10 mouse cellular contexts compared by ENCODE assay signal in the genomic region with DNA sequence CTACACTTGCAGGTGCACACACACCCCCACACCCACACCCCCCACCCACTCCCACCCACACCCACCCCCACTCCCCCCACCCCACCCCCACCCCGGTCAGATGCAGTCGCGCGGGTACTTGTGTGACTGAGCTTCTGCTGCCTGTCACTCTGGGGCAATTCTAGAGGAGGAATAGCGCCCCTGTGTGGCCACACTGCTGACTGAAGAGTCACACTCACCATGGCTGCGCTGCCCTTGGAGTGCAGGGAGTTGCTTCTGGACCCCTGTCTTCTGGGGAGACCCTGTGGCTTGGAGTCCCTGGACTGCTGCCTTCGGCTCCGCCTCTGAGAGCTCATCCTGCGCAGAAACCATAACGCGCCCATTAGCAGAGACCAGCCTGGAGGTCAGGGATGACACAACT. TPM values are rescaled to one million over a fixed set of nuclear protein-coding genes. Genes with fewer than 3 reads are reported as not detected.
DNase-seq lines count a peak whose midpoint lies in the region; ATAC-seq lines count a peak whose summit lies in the region.
"Had no signal": no experiment of that assay in that cellular context is flagged by ENCODE, and none has a peak within 500 bp of the region (broad histone marks: within the 10 kb centered on the region; RNA-seq: fewer than 3 reads in every experiment).

No protein-coding gene starts in this region.

- WGBS in midbrain, embryonic 13.5 days = 49% methylated on average over 11 of the region's 11 CpGs

- DNase-seq in gastrocnemius, adult 18-20 months (ENCODE audit: low spot score) = peak; percentile 26
- no peak for DNase-seq in gastrocnemius, adult 8-10 months (ENCODE audit: low spot score in 2 of 2)
- peak; percentile 53 for DNase-seq in ovary, postnatal 36 days (ENCODE audit: low spot score)
- DNase-seq in ovary, postnatal 14 days (ENCODE audit: low spot score) = no peak
- DNase-seq in adrenal gland, postnatal 36 days = peak; percentile 74 to 79
- DNase-seq in kidney, postnatal 25 days = peak; percentile 59 to 67
- peak; percentile 54 for DNase-seq in splenic B cell, adult 2 months (ENCODE audit: low read depth, low spot score)

- no peak overlapping the region for H3K27ac ChIP-seq in midbrain, embryonic 13.5 days
- H3K27ac ChIP-seq: lung, embryonic 15.5 days had no signal

- no peak overlapping the region for H3K9ac ChIP-seq in midbrain, embryonic 13.5 days (replicated peaks)
- H3K9ac ChIP-seq: lung, embryonic 15.5 days had no signal

- no peak for ATAC-seq in midbrain, embryonic 13.5 days

- H3K4me2 ChIP-seq in midbrain, embryonic 13.5 days (replicated peaks) = no peak overlapping the region
- H3K4me2 ChIP-seq: lung, embryonic 15.5 days had no signal

- peaks cover 5% of the 10 kb centered on the region for H3K36me3 ChIP-seq in splenic B cell, adult 2 months (ENCODE audit: control insufficient read depth, insufficient read depth, low read length, poor library complexity, severe bottlenecking)
- H3K36me3 ChIP-seq in midbrain, embryonic 13.5 days = peaks cover 64% of the 10 kb centered on the region

- H3K9me3 ChIP-seq in midbrain, embryonic 13.5 days = no peaks in the 10 kb centered on the region
- H3K9me3 ChIP-seq: lung, embryonic 15.5 days had no signal

- H3K4me3 ChIP-seq in midbrain, embryonic 13.5 days (replicated peaks) = no peak overlapping the region
- H3K4me3 ChIP-seq: lung, embryonic 15.5 days had no signal

- peaks cover 10% of the 10 kb centered on the region for H3K4me1 ChIP-seq in midbrain, embryonic 13.5 days (replicated peaks)

- no peaks in the 10 kb centered on the region for H3K27me3 ChIP-seq in splenic B cell, adult 2 months (ENCODE audit: control insufficient read depth, insufficient read depth, low read length, poor library complexity, severe bottlenecking)
- no peaks in the 10 kb centered on the region for H3K27me3 ChIP-seq in midbrain, embryonic 13.5 days
- H3K27me3 ChIP-seq: lung, embryonic 15.5 days had no signal

RNA-seq across cellular contexts. Expression of a gene that starts 4.3 kb away (rescaled TPM):
- total RNA-seq in gastrocnemius, adult 18-20 months (2021) = 1 to 10 TPM; 2.1 to 2.8 TPM
- 1 to 10 TPM; 2.1 to 2.7 (median 2.2) TPM for total RNA-seq in gastrocnemius, adult 8-10 months (2022)
- total RNA-seq in adrenal gland, postnatal 36 days (2021) = 10 to 100 TPM; 10.3 to 12.1 TPM
- 18.0 and 20.4 TPM in 2 replicates for polyA plus RNA-seq in midbrain, embryonic 13.5 days (2015; fragmentation: Nextera tagmentation; extraction: Ambion mirVana)

RNA-seq across cellular contexts. Expression of a gene that starts 39.5 kb away (rescaled TPM):
- 1 to 10 TPM; 2.5 to 2.9 TPM for total RNA-seq in gastrocnemius, adult 18-20 months (2021)
- 1 to 10 TPM; 2.8 to 3.9 (median 3.2) TPM for total RNA-seq in gastrocnemius, adult 8-10 months (2022)
- total RNA-seq in adrenal gland, postnatal 36 days (2021) = 10 to 100 TPM in 1 of 2 experiments, 1 to 10 TPM in 1; 7.0 to 11.4 TPM
- polyA plus RNA-seq in midbrain, embryonic 13.5 days (2015; fragmentation: Nextera tagmentation; extraction: Ambion mirVana) = 26.6 and 28.7 TPM in 2 replicates

RNA-seq across cellular contexts. Expression of a gene that starts 40.9 kb away (rescaled TPM):
- not detected for total RNA-seq in gastrocnemius, adult 18-20 months (2021)
- not detected for total RNA-seq in gastrocnemius, adult 8-10 months (2022)
- not detected for total RNA-seq in adrenal gland, postnatal 36 days (2021)
- not detected in 2 replicates for polyA plus RNA-seq in midbrain, embryonic 13.5 days (2015; fragmentation: Nextera tagmentation; extraction: Ambion mirVana)
- polyA plus RNA-seq: heart, embryonic 14.5 days had no signal

Comparison
In these comparisons a context has a peak if more than half of its experiments do, and no peak if none do; other contexts are left out.
1. DNase-seq: peak in gastrocnemius, adult 18-20 months (single experiment), ovary, postnatal 36 days (single experiment), adrenal gland, postnatal 36 days (2 of 2), kidney, postnatal 25 days (2 of 2) and splenic B cell, adult 2 months (single experiment); none in gastrocnemius, adult 8-10 months (0 of 2) and ovary, postnatal 14 days (single experiment).